Mouse (Mus musculus): ENCODE results near the gene Pyy. TPM values are rescaled to one million over a fixed set of nuclear protein-coding genes. Genes with fewer than 3 reads are reported as not detected.
A peak's percentile ranks its signal among the peaks of the same experiment; 100 is the strongest.

The Pyy gene
- polyA plus RNA-seq, 1 experiment from 2014 or later = not detected

DNA sequence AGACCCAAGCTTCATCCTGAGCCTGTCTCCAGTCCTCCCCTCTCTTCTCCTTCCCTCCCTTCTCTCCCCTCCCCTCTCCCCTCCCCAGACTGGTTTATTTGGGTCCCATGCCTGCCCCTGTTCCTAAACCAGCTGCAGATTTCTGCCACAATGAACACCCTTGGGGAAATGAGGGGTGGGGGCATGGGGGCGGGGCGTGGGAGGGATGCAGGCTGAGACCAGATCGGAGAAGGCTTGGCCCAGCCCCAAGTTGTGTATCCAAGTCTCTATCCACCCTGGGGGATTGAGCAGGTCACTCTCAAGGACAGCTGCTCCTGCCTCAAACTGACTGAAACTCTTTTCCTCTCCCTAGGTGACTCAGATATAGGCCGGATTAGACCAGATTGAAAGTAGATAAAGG, 26.9 kb upstream of the Pyy start:
- Histone ChIP-seq H3K4me3 (no peak overlapping the region), H3K36me3 (no peaks in the 10 kb centered on the region), H3K27me3 (ENCODE audit: low read depth, poor library complexity, severe bottlenecking) (peaks cover 41% of the 10 kb centered on the region), H3K4me1 (peaks cover 25% of the 10 kb centered on the region), H3K9me3 (replicated peaks) (no peaks in the 10 kb centered on the region), H3K27ac (no peak overlapping the region)
- no peak for DNase-seq (ENCODE audit: low spot score)
- WGBS = 42% methylated on average over 4 of the region's 4 CpGs

DNA sequence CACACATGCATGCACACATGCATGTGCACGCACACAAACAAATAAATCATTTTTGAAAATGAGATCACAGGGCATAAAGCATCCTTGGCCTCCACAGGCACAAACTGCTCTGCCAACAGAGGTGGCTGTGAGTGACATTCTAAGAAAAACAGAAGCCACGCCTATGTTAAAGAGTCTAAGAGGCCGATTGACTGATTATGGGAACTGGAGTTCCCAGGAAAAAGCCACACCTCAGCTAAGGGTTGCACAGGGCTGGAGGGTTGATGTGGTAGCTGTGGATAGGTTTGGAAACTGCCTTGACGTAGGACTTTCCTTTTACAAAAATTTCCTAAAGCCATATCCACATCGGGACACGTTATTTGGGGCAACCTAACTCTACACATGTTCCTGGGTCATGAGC, 9.8 kb upstream of the Pyy start:
- H3K36me3 ChIP-seq = no peaks in the 10 kb centered on the region
- H3K9me3 ChIP-seq (replicated peaks) = no peaks in the 10 kb centered on the region
- H3K4me3 ChIP-seq = no peak overlapping the region
- WGBS = 82% methylated on average over 6 of the region's 6 CpGs
- no peak for DNase-seq (ENCODE audit: low spot score)
- no peak overlapping the region for H3K27ac ChIP-seq
- H3K4me1 ChIP-seq = no peaks in the 10 kb centered on the region
- H3K27me3 ChIP-seq (ENCODE audit: low read depth, poor library complexity, severe bottlenecking) = peaks cover 10% of the 10 kb centered on the region

DNA sequence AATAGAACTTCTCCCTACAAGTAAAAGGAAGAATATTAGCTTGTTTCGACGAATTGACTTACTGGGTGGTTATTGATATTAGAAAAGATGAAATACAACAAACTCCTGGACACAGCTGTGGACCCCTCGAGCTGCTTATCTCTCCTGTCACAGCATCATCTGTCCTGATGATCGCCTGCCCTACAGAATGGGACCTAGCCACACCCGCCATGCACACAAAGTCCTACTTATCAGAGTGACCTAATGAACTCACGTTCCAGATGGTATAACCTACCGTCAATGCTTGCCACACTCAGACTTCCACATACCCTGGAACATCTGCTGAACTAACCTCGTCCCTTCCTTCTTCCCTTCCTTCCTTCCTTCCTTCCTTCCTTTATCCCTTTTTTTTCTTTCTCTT, 8.6 kb upstream of the Pyy start:
- no peak overlapping the region for H3K27ac ChIP-seq
- no peaks in the 10 kb centered on the region for H3K36me3 ChIP-seq
- H3K4me3 ChIP-seq = no peak overlapping the region
- peaks cover 11% of the 10 kb centered on the region for H3K27me3 ChIP-seq (ENCODE audit: low read depth, poor library complexity, severe bottlenecking)
- no peak for DNase-seq (ENCODE audit: low spot score)
- 72% methylated on average over 8 of the region's 8 CpGs for WGBS
- H3K4me1 ChIP-seq = no peaks in the 10 kb centered on the region
- no peaks in the 10 kb centered on the region for H3K9me3 ChIP-seq (replicated peaks)

DNA sequence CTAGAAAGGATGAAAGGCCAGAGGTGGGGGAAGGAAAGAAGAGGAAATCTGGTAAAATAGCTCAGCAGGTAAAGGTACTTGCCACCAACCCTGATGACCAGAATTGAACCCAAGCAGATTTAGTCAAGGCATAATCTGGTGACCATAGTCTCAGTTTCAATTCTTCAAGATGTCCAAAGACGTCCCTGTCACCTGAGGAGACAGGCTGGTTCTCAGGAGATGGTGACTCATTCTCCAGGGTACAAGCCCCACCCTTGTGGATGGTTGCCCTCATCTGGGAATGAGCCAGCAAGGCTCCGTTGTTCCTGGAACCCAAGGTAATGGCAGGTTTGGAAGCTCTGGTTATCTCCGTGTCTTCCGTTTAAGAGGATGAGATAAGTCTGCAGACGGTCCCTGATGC, 3.9 kb upstream of the Pyy start:
- no peaks in the 10 kb centered on the region for H3K36me3 ChIP-seq
- H3K4me1 ChIP-seq = peaks cover 11% of the 10 kb centered on the region
- no peak overlapping the region for H3K4me3 ChIP-seq
- H3K27ac ChIP-seq = no peak overlapping the region
- no peaks in the 10 kb centered on the region for H3K9me3 ChIP-seq (replicated peaks)
- DNase-seq (ENCODE audit: low spot score) = no peak
- 87% methylated on average over 5 of the region's 5 CpGs for WGBS
- peaks cover 56% of the 10 kb centered on the region for H3K27me3 ChIP-seq (ENCODE audit: low read depth, poor library complexity, severe bottlenecking)

DNA sequence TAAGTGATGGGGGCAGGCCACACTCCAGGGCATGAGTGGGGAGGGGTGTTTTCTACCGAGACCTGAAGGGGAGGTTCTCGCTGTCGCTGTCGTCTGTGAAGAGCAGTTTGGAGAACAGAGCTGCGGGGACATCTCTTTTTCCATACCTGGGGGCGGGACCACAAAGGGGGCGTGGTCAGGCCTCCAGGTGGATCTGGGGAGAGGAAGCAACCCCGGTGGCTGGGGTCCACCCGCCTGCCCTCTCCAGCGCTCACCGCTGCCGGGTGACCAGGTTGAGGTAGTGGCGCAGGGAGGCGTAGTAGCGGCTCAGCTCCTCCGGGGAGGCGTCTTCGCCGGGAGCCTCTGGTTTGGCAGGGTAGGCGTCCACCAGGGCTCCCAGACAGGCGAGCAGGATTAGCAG, 721 bp downstream of the Pyy start:
- Histone ChIP-seq H3K4me3 (peak overlapping the region; percentile 20; the same call in 1 of the 2 replicates), H3K27me3 (ENCODE audit: low read depth, poor library complexity, severe bottlenecking) (peaks cover 86% of the 10 kb centered on the region), H3K9me3 (replicated peaks) (no peaks in the 10 kb centered on the region), H3K36me3 (no peaks in the 10 kb centered on the region), H3K4me1 (peaks cover 20% of the 10 kb centered on the region), H3K27ac (no peak overlapping the region)
- no peak for DNase-seq (ENCODE audit: low spot score)
- 1% methylated on average over 21 of the region's 21 CpGs for WGBS

DNA sequence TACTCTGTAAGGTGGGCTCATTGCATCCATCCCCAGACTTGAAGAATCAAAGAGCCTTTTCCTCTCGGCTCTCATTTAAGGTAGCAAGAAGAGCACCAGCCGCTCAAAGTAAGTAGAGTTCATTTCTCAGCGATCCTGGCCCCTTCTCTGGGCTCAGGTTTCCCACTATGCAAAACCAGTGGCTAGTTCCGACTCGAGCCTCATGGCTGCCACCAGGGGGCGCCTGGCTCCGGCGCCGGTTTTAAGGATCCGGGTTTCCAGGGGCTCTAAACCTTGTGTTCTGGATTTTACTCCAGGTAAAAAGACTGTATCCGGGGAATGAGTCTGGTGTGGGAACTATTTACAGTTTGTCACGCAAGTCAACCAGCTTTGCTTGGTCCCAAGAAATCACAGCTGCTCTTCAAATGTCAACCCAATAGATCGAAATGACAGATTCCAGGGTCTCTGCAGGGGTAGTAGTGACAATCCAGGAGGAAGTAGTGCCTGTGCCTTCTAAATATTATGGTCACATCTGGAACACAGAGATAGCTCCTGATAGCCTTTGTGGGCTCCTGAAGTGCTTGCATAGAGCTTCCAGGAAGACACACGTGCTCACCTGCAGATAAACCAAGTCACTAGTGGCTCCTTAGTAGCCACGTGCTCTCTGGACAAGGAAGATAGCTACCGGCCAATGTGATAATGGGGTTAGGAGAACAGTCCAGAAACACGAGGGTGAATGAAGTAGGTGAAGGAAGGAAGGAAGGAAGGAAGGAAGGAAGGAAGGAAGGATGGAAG, 5.0 kb downstream of the Pyy start:
- H3K27ac ChIP-seq = no peak overlapping the region
- H3K27me3 ChIP-seq (ENCODE audit: low read depth, poor library complexity, severe bottlenecking) = peaks cover 93% of the 10 kb centered on the region
- DNase-seq (ENCODE audit: low spot score) = peak; percentile 90
- 0 out of 2 replicates have a peak overlapping the region, but pooled peaks have one; percentile 9 for H3K4me3 ChIP-seq
- H3K4me1 ChIP-seq = peaks cover 19% of the 10 kb centered on the region
- no peaks in the 10 kb centered on the region for H3K36me3 ChIP-seq
- 20% methylated on average over 17 of the region's 17 CpGs for WGBS
- no peaks in the 10 kb centered on the region for H3K9me3 ChIP-seq (replicated peaks)

DNA sequence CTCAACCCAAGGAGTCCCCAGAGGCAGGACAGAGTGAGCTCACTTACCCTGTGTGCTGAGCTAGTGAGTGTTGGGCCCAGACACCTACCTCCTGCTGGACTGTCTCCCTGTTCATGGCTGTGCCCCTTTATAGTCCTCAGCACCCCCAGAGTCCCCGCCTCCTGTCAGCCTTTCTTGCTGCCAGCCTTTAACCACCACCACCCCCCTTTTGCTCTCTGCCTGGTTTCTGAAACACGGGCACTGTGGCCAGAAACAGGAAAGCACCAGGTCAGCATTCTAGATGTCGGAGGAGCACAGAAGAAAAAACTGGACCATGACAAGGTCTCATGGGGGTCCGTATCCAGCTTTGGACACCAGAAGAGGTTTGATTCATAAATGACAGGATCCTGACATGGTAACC, 6.4 kb downstream of the Pyy start, which contains the start of gene Ppy:
TSS of gene Ppy (minus strand) at position 101 of the 400 bp plus-strand sequence.
- no peaks in the 10 kb centered on the region for H3K9me3 ChIP-seq (replicated peaks)
- H3K4me1 ChIP-seq = peaks cover 25% of the 10 kb centered on the region
- H3K27ac ChIP-seq = no peak within 1 kb of the TSS
- H3K27me3 ChIP-seq (ENCODE audit: low read depth, poor library complexity, severe bottlenecking) = peaks cover 84% of the 10 kb centered on the region
- no peak for DNase-seq (ENCODE audit: low spot score)
- 0 out of 2 replicates have a peak within 1 kb of the TSS, but pooled peaks have one; percentile 9 for H3K4me3 ChIP-seq
- H3K36me3 ChIP-seq = no peaks in the 10 kb centered on the region
- WGBS = 83% methylated on average over 4 of the region's 4 CpGs

DNA sequence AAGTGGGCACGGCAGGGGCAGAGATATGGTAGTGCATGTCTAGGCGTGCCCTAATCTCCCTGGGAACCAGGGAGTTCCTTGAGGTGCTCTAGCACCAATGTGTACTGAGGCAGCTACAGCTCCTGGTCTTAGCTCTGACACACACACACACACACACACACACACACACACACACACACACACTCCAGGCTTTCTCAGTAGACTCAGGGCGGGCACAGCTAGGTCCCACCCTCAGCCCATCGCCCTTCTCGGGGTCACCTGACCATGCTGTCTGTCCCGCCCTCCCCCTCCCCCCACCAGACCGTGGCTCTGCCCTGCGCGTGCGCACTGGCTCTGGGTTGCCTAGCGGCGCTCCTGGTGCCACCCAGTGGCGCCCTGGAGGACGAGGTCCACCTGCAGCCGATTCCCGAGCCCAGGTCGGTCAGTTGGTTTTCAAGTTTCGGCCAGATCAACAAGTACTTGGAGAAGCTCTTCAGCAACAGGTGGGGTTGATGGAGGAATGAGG, 10.7 kb downstream of the Pyy start:
- Histone ChIP-seq H3K9me3 (replicated peaks) (no peaks in the 10 kb centered on the region), H3K27me3 (ENCODE audit: low read depth, poor library complexity, severe bottlenecking) (peaks cover 49% of the 10 kb centered on the region), H3K4me3 (peak overlapping the region; percentile 40), H3K36me3 (no peaks in the 10 kb centered on the region), H3K27ac (peak overlapping the region; percentile 71), H3K4me1 (peaks cover 22% of the 10 kb centered on the region)
- peak; percentile 97 for DNase-seq (ENCODE audit: low spot score)
- WGBS = 6% methylated on average over 18 of the region's 18 CpGs

DNA sequence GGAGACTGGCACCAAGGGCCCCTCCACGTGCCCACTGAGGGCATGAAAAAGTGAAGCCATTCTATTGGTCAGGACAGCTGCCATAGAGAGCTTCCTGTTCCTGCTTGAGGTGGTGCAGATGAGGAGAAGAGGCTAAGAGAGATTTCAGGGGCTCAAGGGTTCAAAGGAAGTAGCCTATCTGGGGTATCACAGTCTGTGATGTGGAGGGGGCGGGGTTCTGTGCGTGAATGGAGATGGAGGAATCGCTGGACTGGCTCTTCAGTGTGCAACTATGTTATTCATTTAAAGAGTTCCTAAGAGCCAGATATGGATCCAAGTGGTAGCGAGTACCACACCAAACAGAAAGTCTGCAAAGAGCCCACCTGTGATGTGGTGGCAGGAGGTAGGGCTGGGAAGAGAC, 11.2 kb downstream of the Pyy start:
- no peak for DNase-seq (ENCODE audit: low spot score)
- peak overlapping the region; percentile 71 for H3K27ac ChIP-seq
- 78% methylated on average over 5 of the region's 5 CpGs for WGBS
- peak overlapping the region; percentile 40 for H3K4me3 ChIP-seq
- H3K27me3 ChIP-seq (ENCODE audit: low read depth, poor library complexity, severe bottlenecking) = peaks cover 44% of the 10 kb centered on the region
- H3K4me1 ChIP-seq = peaks cover 21% of the 10 kb centered on the region
- no peaks in the 10 kb centered on the region for H3K36me3 ChIP-seq
- no peaks in the 10 kb centered on the region for H3K9me3 ChIP-seq (replicated peaks)

DNA sequence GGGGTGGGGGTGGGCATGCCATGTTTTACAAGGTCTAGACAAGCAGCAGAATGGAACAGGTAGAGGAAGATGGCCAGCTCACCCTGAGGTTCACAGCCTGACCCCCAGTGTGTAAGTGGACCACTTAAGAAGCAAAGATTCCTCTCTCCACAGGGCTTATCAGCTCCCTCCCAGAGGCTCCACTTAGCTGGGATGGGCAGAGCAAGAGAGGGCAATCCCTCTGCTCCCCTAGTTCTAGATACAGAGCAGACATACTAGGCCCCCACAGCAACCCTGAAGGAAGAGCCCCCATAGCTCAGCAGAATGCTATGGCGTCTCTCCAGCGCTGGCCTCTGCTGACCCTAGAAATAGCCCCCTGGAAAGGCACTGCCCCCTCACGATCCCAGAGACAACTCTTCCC, 12.0 kb downstream of the Pyy start:
- Histone ChIP-seq H3K4me3 (no peak overlapping the region), H3K27me3 (ENCODE audit: low read depth, poor library complexity, severe bottlenecking) (peaks cover 37% of the 10 kb centered on the region), H3K27ac (peak overlapping the region; percentile 71; the same call in 1 of the 2 replicates), H3K9me3 (replicated peaks) (no peaks in the 10 kb centered on the region), H3K4me1 (peaks cover 21% of the 10 kb centered on the region), H3K36me3 (no peaks in the 10 kb centered on the region)
- 78% methylated on average over 3 of the region's 3 CpGs for WGBS
- no peak for DNase-seq (ENCODE audit: low spot score)

DNA sequence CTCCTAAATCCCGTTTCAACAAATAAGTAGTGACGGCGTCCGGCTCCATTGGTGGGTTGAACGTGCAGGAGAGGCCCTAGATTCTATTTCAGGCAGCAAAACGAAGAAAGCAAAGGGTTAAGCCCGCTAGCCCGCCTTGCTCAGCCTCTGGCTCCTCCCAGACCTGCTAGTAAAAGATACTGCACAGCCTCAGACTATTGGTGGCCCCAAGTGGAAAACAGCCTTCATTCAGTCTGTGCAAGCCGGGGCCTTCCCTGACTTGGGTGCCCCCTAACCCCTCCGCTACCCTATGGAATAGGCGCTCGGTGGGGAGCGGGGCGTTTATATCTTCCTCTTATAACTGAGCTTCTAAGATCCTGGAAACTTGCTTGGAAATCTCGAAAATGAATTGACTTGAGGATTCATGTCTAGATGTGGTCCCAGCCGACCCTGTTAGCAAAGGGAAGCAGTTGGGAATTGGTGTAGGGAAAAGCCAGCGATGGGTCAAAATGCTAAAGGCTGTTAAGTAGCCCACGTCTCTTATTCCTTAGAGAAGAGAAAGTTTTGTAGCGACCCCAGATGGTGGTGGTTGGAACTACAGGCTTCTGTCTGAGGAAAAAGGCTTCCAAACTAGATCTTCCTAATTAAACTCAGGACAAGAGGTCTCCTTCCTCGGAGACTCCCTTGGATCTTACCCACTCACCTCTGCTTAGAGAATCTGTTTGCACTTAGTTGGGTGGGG, 18.4 kb downstream of the Pyy start:
- DNase-seq (ENCODE audit: low spot score) = peak; percentile 83
- peaks cover 8% of the 10 kb centered on the region for H3K36me3 ChIP-seq
- no peaks in the 10 kb centered on the region for H3K27me3 ChIP-seq (ENCODE audit: low read depth, poor library complexity, severe bottlenecking)
- peak overlapping the region; percentile 89 for H3K27ac ChIP-seq
- under 1% methylated on average over 20 of the region's 20 CpGs for WGBS
- peaks cover 55% of the 10 kb centered on the region for H3K4me1 ChIP-seq
- H3K9me3 ChIP-seq (replicated peaks) = no peaks in the 10 kb centered on the region
- H3K4me3 ChIP-seq = peak overlapping the region; percentile 82

DNA sequence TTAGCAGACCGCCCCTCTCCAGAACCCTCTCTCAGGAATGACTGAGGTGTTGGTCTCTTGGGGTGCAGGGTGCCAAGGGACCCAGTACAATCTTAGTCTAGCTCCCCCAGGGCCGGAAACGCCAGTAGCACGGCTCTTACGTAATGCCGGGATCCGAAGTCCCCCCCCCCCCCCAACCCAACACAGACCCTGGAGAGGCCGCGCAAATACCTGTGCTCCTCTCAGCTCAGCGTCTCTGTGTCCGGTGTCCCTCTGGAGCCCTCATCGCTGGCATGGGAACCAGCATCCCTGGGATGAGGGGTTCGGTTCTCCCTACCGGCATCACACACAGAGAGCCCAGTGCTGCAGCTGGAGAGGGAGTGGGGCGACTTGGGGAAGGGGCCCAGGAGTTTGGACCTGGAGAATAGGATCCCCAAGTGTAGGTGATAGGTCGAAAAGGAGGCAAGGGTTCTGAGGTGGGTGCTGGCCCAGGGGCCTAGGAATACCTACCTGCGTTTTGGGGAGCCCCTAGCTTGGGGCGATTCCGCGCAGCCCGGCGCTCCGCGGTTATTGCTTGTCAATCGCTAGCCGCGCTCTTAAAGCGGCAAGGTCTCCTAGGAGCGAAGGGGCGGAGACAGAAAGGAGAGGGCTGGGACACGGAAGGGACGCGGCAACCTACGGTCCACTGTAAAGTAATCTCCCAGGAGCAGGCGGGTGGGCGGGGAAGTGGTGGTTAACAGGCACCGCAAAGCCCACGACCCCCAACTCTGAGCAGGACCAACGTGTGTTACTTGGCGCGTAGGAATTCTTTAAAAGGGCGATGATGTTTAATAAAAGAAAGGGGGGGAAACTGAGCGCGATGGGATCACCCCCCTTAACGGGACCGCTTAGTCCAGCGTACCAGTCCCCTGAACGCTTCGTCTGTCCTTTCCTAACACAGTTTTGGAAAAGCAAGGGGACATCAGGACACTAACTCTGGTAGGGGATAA, 19.4 kb downstream of the Pyy start, which contains the start of gene Mpp2:
TSS of gene Mpp2 (minus strand) at position 585 of the 968 bp plus-strand sequence.
- peaks cover 59% of the 10 kb centered on the region for H3K4me1 ChIP-seq
- H3K9me3 ChIP-seq (replicated peaks) = no peaks in the 10 kb centered on the region
- H3K4me3 ChIP-seq = peak within 1 kb of the TSS; percentile 82
- H3K27ac ChIP-seq = peak within 1 kb of the TSS; percentile 89
- H3K36me3 ChIP-seq = peaks cover 14% of the 10 kb centered on the region
- peak; percentile 84 for DNase-seq (ENCODE audit: low spot score)
- H3K27me3 ChIP-seq (ENCODE audit: low read depth, poor library complexity, severe bottlenecking) = no peaks in the 10 kb centered on the region
- under 1% methylated on average over 49 of the region's 49 CpGs for WGBS

Data from limb, embryonic 10.5 days (tissue).